Mouse (Mus musculus) cerebellum, adult 8-10 months (tissue): ENCODE measurements at regions not wholly inside any gene's neighbourhood (a gene's known extent, or its start where the extent isn't known, plus 50 kb on each side); places are given as distances from the start of the nearest gene placed in this dataset.
A peak's percentile ranks its signal among the peaks of the same experiment; 100 is the strongest.
"Not testable (repeated sequence)": the region's sequence is repeated elsewhere in the genome, so short reads cannot be mapped to it uniquely, and the experiment has no call there.

ENCODE experiments used
- DNase-seq: peaks from one replicate; pipeline ENCODE4 v3.0.0; 2022

GRCm38 (mm10) chr7:82047456-82047855, 55.4 kb upstream of the Bnc1 start:
- no peak for DNase-seq

- no peak for DNase-seq
Measured at GRCm38 (mm10) chr7:82053411-82053810, 61.3 kb upstream of the Bnc1 start.

- DNase-seq = no peak
Measured at GRCm38 (mm10) chr7:82056551-82057230, 64.6 kb upstream of the Bnc1 start.

GRCm38 (mm10) chr7:82063407-82063806, 71.3 kb upstream of the Bnc1 start:
- DNase-seq = no peak

GRCm38 (mm10) chr7:82069629-82070450, 77.7 kb upstream of the Bnc1 start:
- no peak for DNase-seq

GRCm38 (mm10) chr7:82070946-82071727, 79.0 kb upstream of the Bnc1 start:
- DNase-seq = no peak

GRCm38 (mm10) chr7:82075359-82075758, 83.3 kb upstream of the Bnc1 start:
- no peak for DNase-seq

- DNase-seq = no peak
Measured at GRCm38 (mm10) chr7:82081851-82082250, 89.8 kb upstream of the Bnc1 start.

- DNase-seq = no peak
Measured at GRCm38 (mm10) chr7:82082883-82083282, 90.8 kb upstream of the Sh3gl3 start.

GRCm38 (mm10) chr7:82084473-82084872, 89.2 kb upstream of the Sh3gl3 start:
- DNase-seq = no peak

GRCm38 (mm10) chr7:82085205-82085604, 88.4 kb upstream of the Sh3gl3 start:
- DNase-seq = no peak

- DNase-seq = no peak
Measured at GRCm38 (mm10) chr7:82098136-82098535, 75.5 kb upstream of the Sh3gl3 start.

- no peak for DNase-seq
Measured at GRCm38 (mm10) chr7:82101314-82101713, 72.3 kb upstream of the Sh3gl3 start.

GRCm38 (mm10) chr7:82105631-82106030, 68.0 kb upstream of the Sh3gl3 start:
- no peak for DNase-seq

GRCm38 (mm10) chr7:82109141-82109540, 64.5 kb upstream of the Sh3gl3 start:
- not testable (repeated sequence) for DNase-seq

GRCm38 (mm10) chr7:82109550-82109949, 64.1 kb upstream of the Sh3gl3 start:
- no peak for DNase-seq

GRCm38 (mm10) chr7:82109977-82110376, 63.7 kb upstream of the Sh3gl3 start:
- no peak for DNase-seq

GRCm38 (mm10) chr7:82112046-82112445, 61.6 kb upstream of the Sh3gl3 start:
- no peak for DNase-seq

- no peak for DNase-seq
Measured at GRCm38 (mm10) chr7:82115646-82116045, 58.0 kb upstream of the Sh3gl3 start.

GRCm38 (mm10) chr7:82119266-82119665, 54.4 kb upstream of the Sh3gl3 start:
- peak; percentile 60 for DNase-seq

GRCm38 (mm10) chr7:82119866-82120265, 53.8 kb upstream of the Sh3gl3 start:
- DNase-seq = no peak

GRCm38 (mm10) chr7:82121746-82122145, 51.9 kb upstream of the Sh3gl3 start:
- DNase-seq = peak; percentile 66
